Mouse (Mus musculus) MEL (cell line): ENCODE measurements at regions not wholly inside any gene's neighbourhood (a gene's known extent, or its start where the extent isn't known, plus 50 kb on each side); places are given as distances from the start of the nearest gene placed in this dataset.

Source experiments
- DNase-seq: peaks from one replicate; pipeline ENCODE4 v3.0.0; 2011; ENCODE audit warnings: low read depth, low spot score
- H3K27ac ChIP-seq: 2 replicates; pipeline ENCODE4 v1.5.1; 2012; ENCODE audit warnings: low read depth, mild to moderate bottlenecking, control low read depth, low read length, moderate library complexity; ENCODE audit not compliant: control insufficient read depth
- H3K27me3 ChIP-seq, 2 experiments: fragments of 150-350 bp in 1 of 2; sonication (generic) in 1 of 2; 2 replicates each; pipeline ENCODE4 v1.6.1; 2012; ENCODE audit warnings: low read length in 2 of 2, mild to moderate bottlenecking in 2 of 2, improper control_type of control experiment in 1 of 2, moderate library complexity in 1 of 2; ENCODE audit not compliant: insufficient read depth in 2 of 2, control insufficient read depth in 1 of 2
- H3K36me3 ChIP-seq, 2 experiments: 2 replicates each; pipeline ENCODE4 v1.6.1; 2012 to 2014; ENCODE audit warnings: low read length in 2 of 2, improper control_type of control experiment in 1 of 2, inconsistent platforms in 1 of 2, mild to moderate bottlenecking in 1 of 2; ENCODE audit not compliant: insufficient read depth in 2 of 2, control insufficient read depth in 1 of 2
- H3K4me1 ChIP-seq, 2 experiments: fragments of 150-350 bp in 1 of 2; sonication (generic) in 1 of 2; 2 replicates each; pipeline ENCODE4 v1.6.1; 2012; ENCODE audit warnings: low read length in 2 of 2, improper control_type of control experiment in 1 of 2, mild to moderate bottlenecking in 1 of 2; ENCODE audit not compliant: insufficient read depth in 2 of 2, control insufficient read depth in 1 of 2
- H3K4me3 ChIP-seq, 2 experiments: fragments of 150-350 bp in 1 of 2; sonication (generic) in 1 of 2; 2 replicates each; pipeline ENCODE4 v1.5.1; 2012; ENCODE audit warnings: low read depth in 2 of 2, low read length in 2 of 2, mild to moderate bottlenecking in 2 of 2, moderate library complexity in 2 of 2, control low read depth in 1 of 2, improper control_type of control experiment in 1 of 2; ENCODE audit not compliant: control insufficient read depth in 1 of 2, insufficient read depth in 1 of 2
- H3K79me2 ChIP-seq: 2 replicates; pipeline ENCODE4 v1.6.1; 2012; ENCODE audit warnings: mild to moderate bottlenecking, low read length, moderate library complexity; ENCODE audit not compliant: control insufficient read depth, poor library complexity, insufficient read depth
- H3K9ac ChIP-seq: 2 replicates; pipeline ENCODE4 v1.6.1; 2012; ENCODE audit warnings: low read depth, mild to moderate bottlenecking, control low read depth, low read length, moderate library complexity; ENCODE audit not compliant: control insufficient read depth, poor library complexity, severe bottlenecking
- H3K9me3 ChIP-seq: fragments of 150-350 bp; sonication (generic); replicated peaks from 2 replicates; pipeline ENCODE4 v1.6.1; 2012; ENCODE audit warnings: mild to moderate bottlenecking, low read length, improper control_type of control experiment, moderate library complexity; ENCODE audit not compliant: insufficient read depth
- CTCF ChIP-seq, 3 experiments: IDR thresholded peaks in 2 of 3; conservative IDR thresholded peaks in 1 of 3; 2 replicates each; pipeline ENCODE4 v1.5.1; 2011 to 2012; ENCODE audit warnings: low read length in 3 of 3, low read depth in 2 of 3, mild to moderate bottlenecking in 2 of 3, improper control_type of control experiment in 1 of 3, inconsistent platforms in 1 of 3, mixed read lengths in 1 of 3, moderate library complexity in 1 of 3; ENCODE audit not compliant: control insufficient read depth in 1 of 3, insufficient read depth in 1 of 3, poor library complexity in 1 of 3, severe bottlenecking in 1 of 3
- EP300 ChIP-seq, 2 experiments: IDR thresholded peaks; 2 replicates each; pipeline ENCODE4 v1.6.1; 2011; ENCODE audit warnings: improper control_type of control experiment in 2 of 2, low read length in 2 of 2, low read depth in 1 of 2, mild to moderate bottlenecking in 1 of 2
- ETS1 ChIP-seq: IDR thresholded peaks from 2 replicates; pipeline ENCODE4 v1.6.1; 2012; ENCODE audit warnings: low read depth, mild to moderate bottlenecking, inconsistent platforms, low read length, improper control_type of control experiment, moderate library complexity
- GATA1 ChIP-seq: IDR thresholded peaks from 2 replicates; pipeline ENCODE4 v1.6.1; 2011; ENCODE audit warnings: low read depth, low read length, improper control_type of control experiment
- HCFC1 ChIP-seq: IDR thresholded peaks from 2 replicates; pipeline ENCODE4 v1.6.1; 2012; ENCODE audit warnings: low read depth, mild to moderate bottlenecking, inconsistent platforms, low read length, improper control_type of control experiment, moderate library complexity
- JUND ChIP-seq: IDR thresholded peaks from 2 replicates; pipeline ENCODE4 v1.6.1; 2011; ENCODE audit warnings: low read depth, mild to moderate bottlenecking, improper control_type of control experiment, low read length
- MAZ ChIP-seq: IDR thresholded peaks from 2 replicates; pipeline ENCODE4 v1.6.1; 2012; ENCODE audit warnings: low read depth, mild to moderate bottlenecking, inconsistent platforms, low read length, improper control_type of control experiment
- MYB ChIP-seq: IDR thresholded peaks from 2 replicates; pipeline ENCODE4 v1.6.1; 2011; ENCODE audit warnings: mild to moderate bottlenecking, low read depth, low read length, improper control_type of control experiment
- MYC ChIP-seq: IDR thresholded peaks from 2 replicates; pipeline ENCODE4 v1.6.1; 2011; ENCODE audit warnings: low read depth, mild to moderate bottlenecking, low read length, improper control_type of control experiment, moderate library complexity
- NELFE ChIP-seq: IDR thresholded peaks from 2 replicates; pipeline ENCODE4 v1.6.1; 2011; ENCODE audit warnings: low read depth, low read length, improper control_type of control experiment
- POLR2AphosphoS2 ChIP-seq: IDR thresholded peaks from 2 replicates; pipeline ENCODE4 v1.6.1; 2011; ENCODE audit warnings: low read length, improper control_type of control experiment
- POLR2AphosphoS5 ChIP-seq: IDR thresholded peaks from 2 replicates; pipeline ENCODE4 v1.6.1; 2012; ENCODE audit warnings: low read depth, borderline replicate concordance, mild to moderate bottlenecking, inconsistent platforms, low read length, moderate library complexity, mixed read lengths
- RAD21 ChIP-seq: IDR thresholded peaks from 2 replicates; pipeline ENCODE4 v1.6.1; 2011; ENCODE audit warnings: mild to moderate bottlenecking, low read depth, low read length, improper control_type of control experiment
- SIN3A ChIP-seq: IDR thresholded peaks from 2 replicates; pipeline ENCODE4 v1.6.1; 2012; ENCODE audit warnings: low read length, improper control_type of control experiment, inconsistent platforms
- SMC3 ChIP-seq: IDR thresholded peaks from 2 replicates; pipeline ENCODE4 v1.6.1; 2011; ENCODE audit warnings: low read depth, low read length, improper control_type of control experiment
- TCF12 ChIP-seq: IDR thresholded peaks from 2 replicates; pipeline ENCODE4 v1.6.1; 2014; ENCODE audit warnings: low read depth, mild to moderate bottlenecking, inconsistent platforms, low read length, improper control_type of control experiment, moderate library complexity
- UBTF ChIP-seq: IDR thresholded peaks from 2 replicates; pipeline ENCODE4 v1.6.1; 2012; ENCODE audit warnings: low read depth, mild to moderate bottlenecking, inconsistent platforms, low read length, improper control_type of control experiment, moderate library complexity, borderline replicate concordance; ENCODE audit not compliant: insufficient read depth
- USF2 ChIP-seq, 2 experiments: IDR thresholded peaks; 2 replicates each; pipeline ENCODE4 v1.6.1; 2011 to 2012; ENCODE audit warnings: improper control_type of control experiment in 2 of 2, low read length in 2 of 2, borderline replicate concordance in 1 of 2, inconsistent platforms in 1 of 2, low read depth in 1 of 2, mild to moderate bottlenecking in 1 of 2; ENCODE audit not compliant: insufficient read depth in 1 of 2
- ZC3H11A ChIP-seq: IDR thresholded peaks from 2 replicates; pipeline ENCODE4 v1.6.1; 2012; ENCODE audit warnings: low read depth, mild to moderate bottlenecking, inconsistent platforms, low read length, improper control_type of control experiment
- ZKSCAN1 ChIP-seq: IDR thresholded peaks from 2 replicates; pipeline ENCODE4 v1.6.1; 2012; ENCODE audit warnings: low read depth, mild to moderate bottlenecking, inconsistent platforms, low read length, improper control_type of control experiment, moderate library complexity
- ZMIZ1 ChIP-seq: IDR thresholded peaks from 2 replicates; pipeline ENCODE4 v1.6.1; 2012; ENCODE audit warnings: low read depth, mild to moderate bottlenecking, inconsistent platforms, low read length, improper control_type of control experiment, moderate library complexity

GRCm38 (mm10) chr15:42361871-42362270 is 2227.7 kb downstream of the 9330182O14Rik start:
- no peak overlapping the region for H3K27ac ChIP-seq
- H3K79me2 ChIP-seq: no peaks in the 10 kb centered on the region
- no peak overlapping the region for H3K4me3 ChIP-seq
- H3K27me3 ChIP-seq: no peaks in the 10 kb centered on the region
- no peak for DNase-seq
- no peaks in the 10 kb centered on the region for H3K9me3 ChIP-seq
- no peaks in the 10 kb centered on the region for H3K36me3 ChIP-seq
- H3K4me1 ChIP-seq: no peaks in the 10 kb centered on the region
- no peak for TF ChIP-seq POLR2AphosphoS5
- TF ChIP-seq RAD21: no peak
- no peak for TF ChIP-seq ZC3H11A
- no peak overlapping the region for H3K9ac ChIP-seq

- no peak overlapping the region for H3K27ac ChIP-seq
- no peak for DNase-seq
- no peak overlapping the region for H3K4me3 ChIP-seq
- H3K4me1 ChIP-seq: no peaks in the 10 kb centered on the region
- no peaks in the 10 kb centered on the region for H3K9me3 ChIP-seq
- no peak for TF ChIP-seq POLR2AphosphoS5
- no peak for TF ChIP-seq RAD21
- no peak for TF ChIP-seq NELFE
- no peak for TF ChIP-seq TCF12
- TF ChIP-seq SMC3: no peak
- TF ChIP-seq HCFC1: no peak
- TF ChIP-seq UBTF: no peak
- no peak for TF ChIP-seq MYC
- TF ChIP-seq SIN3A: no peak
- no peaks in the 10 kb centered on the region for H3K36me3 ChIP-seq
- H3K9ac ChIP-seq: no peak overlapping the region
- no peaks in the 10 kb centered on the region for H3K79me2 ChIP-seq
- no peaks in the 10 kb centered on the region for H3K27me3 ChIP-seq
Observed at GRCm38 (mm10) chr15:42364979-42365378, 2230.8 kb downstream of the 9330182O14Rik start.

GRCm38 (mm10) chr15:42366796-42367195 is 2232.6 kb downstream of the 9330182O14Rik start:
- Histone ChIP-seq H3K4me3 (no peak overlapping the region), H3K9me3 (no peaks in the 10 kb centered on the region), H3K9ac (no peak overlapping the region), H3K27me3 (no peaks in the 10 kb centered on the region), H3K36me3 (no peaks in the 10 kb centered on the region), H3K27ac (no peak overlapping the region)
- no peak for DNase-seq
- TF ChIP-seq SMC3 (no peak), CTCF (IDR thresholded peaks at IDR 0.05 in 2 of 3, conservative IDR thresholded peaks at IDR 0.05 in 1 of 3; ENCODE audit: control insufficient read depth in 1 of 3, insufficient read depth in 1 of 3, low read depth in 2 of 3, low read length in 3 of 3, poor library complexity in 1 of 3, severe bottlenecking in 1 of 3) (no peak), MYB (no peak), GATA1 (no peak), ZMIZ1 (no peak), ETS1 (no peak), UBTF (no peak), JUND (no peak), MAZ (no peak), POLR2AphosphoS5 (no peak), USF2 (IDR thresholded peaks at IDR 0.05; ENCODE audit: borderline replicate concordance in 1 of 2, insufficient read depth in 1 of 2, low read depth in 1 of 2, low read length in 2 of 2) (no peak), ZKSCAN1 (no peak), HCFC1 (no peak), MYC (no peak), POLR2AphosphoS2 (no peak), EP300 (IDR thresholded peaks at IDR 0.05; ENCODE audit: low read depth in 1 of 2, low read length in 2 of 2) (no peak)
- TF ChIP-seq, all 39 proteins: peak for 0
- H3K4me1 ChIP-seq: no peaks in the 10 kb centered on the region
- H3K79me2 ChIP-seq: no peaks in the 10 kb centered on the region
